Mouse (Mus musculus) ZHBTc4 (cell line): ENCODE results near the gene Xrcc6.

Experiments
- DNase-seq: peaks from one replicate; pipeline ENCODE4 v3.0.0-alpha.2; 2011; ENCODE audit warnings: low read depth, low spot score

Xrcc6 gene

GRCm38 (mm10) chr15:82022535-82023088 is 35.0 kb downstream of the Xrcc6 start:
- DNase-seq = no peak

DNA sequence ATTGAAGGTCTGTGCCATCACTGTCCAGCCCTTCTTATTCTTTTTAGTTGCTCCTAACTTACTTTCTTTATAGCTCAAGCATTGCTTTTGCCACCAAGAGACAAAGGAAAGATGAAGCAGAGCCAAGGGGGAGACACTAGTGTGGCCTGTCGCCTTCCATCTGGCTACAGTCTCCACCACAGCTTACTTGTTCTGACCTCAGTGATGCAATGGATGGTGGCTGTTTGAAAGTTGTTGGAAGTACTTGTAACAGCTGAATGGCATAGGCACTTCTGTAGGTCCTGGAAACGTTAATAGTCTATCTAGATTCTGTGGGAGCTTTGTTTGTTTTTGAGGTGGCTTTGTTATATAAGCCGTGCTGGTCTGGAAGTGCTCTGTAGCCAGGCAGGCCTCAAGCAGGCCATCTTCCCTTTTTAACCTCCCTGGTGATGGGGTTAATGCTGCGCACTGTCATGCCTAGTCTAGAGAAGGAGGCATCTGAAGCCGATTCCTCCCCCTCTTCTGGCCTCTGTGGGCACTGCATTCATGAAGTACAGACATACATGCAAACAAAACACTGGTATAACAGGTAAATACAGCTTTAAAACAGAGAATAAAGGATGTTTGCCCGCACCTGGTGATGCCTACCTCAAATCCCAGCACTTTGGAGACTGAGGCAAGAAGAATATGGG is 36.5 kb downstream of the Xrcc6 start:
- DNase-seq = no peak

DNA sequence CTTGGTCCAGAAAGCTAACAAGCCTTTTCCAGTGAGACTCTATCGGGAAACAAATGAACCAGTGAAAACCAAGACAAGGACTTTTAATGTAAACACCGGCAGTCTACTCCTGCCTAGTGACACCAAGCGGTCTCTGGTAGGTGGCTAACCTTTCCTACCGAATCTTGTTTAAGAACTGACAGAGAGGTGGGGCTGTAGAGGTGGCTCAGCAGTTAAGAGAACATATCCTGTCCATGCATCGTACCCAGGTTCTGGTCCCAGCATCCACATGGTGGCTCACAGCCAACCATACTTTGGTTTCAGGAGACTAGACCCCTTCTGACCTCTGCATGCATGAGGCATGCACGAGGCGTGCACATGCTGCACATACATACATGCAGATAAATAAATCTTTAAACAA is 39.6 kb downstream of the Xrcc6 start:
- no peak for DNase-seq

DNA sequence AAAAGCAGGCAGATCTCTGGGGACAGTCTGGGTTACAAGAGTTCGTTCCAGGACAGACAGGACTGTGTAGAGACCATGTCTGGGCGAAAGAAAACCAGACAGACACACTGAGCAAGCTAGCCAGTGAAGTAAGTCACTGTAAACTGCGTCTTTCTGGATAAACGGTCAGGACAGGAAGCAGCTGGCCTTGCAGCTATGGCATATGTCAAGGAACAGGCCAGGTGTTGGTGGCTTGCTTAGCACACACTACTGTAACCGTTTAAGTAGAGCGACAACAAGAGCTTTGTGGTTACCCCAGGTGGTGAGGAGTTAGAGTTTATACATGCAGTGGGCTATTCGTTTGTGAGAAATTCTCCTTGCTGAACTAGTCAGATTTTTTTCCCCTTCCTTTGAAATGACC is 40.1 kb downstream of the Xrcc6 start:
- no peak for DNase-seq

- DNase-seq = no peak
These were observed 44.8 kb downstream of the Xrcc6 start for GRCm38 (mm10) chr15:82032386-82032785.

DNA sequence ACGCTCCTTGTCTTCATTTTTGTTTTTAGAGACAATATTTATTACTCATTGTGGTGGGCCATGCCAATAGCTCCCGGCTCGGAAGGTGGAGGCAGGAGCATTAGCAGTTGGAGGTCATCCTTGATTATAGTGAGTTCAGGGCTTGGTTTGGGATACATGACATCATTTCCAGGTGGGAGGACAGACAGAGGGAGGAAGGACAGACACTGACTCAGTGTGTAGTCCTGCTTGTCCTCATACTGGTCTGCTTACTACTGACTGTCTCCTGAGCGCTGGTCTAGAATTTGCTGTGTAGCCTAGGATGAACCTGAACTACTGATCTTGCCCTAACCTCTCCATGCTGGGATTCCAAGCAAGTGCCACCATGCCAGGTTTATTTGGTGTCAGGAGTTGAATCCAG is 46.1 kb downstream of the Xrcc6 start, which contains the start of gene Desi1:
Desi1 (minus strand) TSS at position 101 of the 400 bp plus-strand sequence.
- no peak for DNase-seq

GRCm38 (mm10) chr15:82035904-82036689 is 48.5 kb downstream of the Xrcc6 start:
- peak; percentile 78 for DNase-seq

DNA sequence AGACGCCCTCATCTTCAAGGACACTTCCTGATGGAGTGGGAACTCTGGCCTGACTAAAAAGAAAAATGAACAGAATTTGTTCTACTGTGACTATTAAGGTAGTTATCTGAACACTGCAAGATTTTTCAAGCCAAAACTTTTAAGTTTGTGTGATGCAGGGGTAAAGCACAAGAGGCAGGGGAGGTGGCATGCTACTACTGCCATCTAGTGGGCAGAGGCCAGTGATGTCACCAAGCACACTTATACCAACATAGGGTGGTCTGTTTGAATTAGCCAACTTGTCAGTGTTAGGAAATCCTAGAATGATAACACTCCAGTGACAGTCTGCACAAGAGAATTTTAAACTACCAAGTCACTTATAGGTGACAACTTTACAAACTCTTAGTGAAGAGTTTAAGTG is 53.0 kb downstream of the Xrcc6 start:
- peak; percentile 77 for DNase-seq

- DNase-seq = peak; percentile 75
These were observed 56.6 kb downstream of the Xrcc6 start for GRCm38 (mm10) chr15:82044166-82044784.

DNA sequence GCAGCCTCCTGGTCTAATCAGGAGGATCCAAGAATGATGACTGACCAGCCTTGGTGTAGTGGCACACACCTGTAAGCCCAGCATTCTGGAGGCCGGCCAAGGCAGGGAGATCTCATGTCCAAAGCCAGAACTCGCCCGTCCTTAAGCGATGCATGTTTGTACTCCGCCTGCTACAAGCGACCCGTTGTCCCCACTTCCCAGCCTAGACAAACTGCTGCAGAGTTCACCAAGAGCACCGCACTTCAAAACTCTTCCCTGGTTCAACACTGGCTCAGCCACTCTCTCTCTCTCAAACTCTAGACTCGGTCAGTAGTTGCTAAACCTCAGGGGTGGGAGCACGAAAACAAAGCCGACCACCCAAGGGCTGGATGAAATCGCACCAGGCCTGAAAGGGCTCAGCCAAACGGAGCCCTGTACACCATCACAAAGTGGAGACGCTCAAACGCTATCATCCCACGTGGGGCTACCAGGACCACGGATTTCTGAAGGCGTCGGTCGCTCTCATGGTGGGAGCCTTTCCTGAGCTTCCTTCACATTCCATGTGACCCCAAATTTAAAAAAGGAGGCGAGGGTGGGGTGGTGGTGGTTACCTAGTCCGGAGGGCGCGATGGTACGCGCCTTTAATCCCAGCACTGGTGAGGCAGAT is 58.7 kb downstream of the Xrcc6 start:
- peak; percentile 42 for DNase-seq

- DNase-seq = peak; percentile 92
These were observed 59.6 kb downstream of the Xrcc6 start, which contains the start of gene Snu13 for GRCm38 (mm10) chr15:82047080-82047883. Gene Snu13 (minus strand): TSS chr15:82047598.

DNA sequence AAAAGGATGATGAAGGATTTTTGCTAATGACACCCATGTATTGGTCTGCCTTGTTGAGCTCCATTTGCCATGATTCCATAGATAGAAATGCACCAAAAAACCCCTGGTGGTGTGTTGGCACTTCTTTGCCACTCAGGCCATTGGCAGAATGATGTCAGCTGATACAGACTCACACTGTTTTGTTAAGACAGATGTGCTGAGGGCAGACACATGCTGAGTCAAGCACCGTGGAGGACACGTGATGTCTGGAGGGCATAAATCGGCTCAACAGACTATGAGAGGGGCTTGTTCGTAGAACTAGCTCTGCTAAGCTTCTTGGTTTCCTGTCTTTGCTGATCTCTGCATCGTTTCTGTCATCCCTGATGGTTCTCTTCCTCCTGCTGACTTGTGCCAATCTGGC is 64.9 kb downstream of the Xrcc6 start:
- DNase-seq = no peak

DNA sequence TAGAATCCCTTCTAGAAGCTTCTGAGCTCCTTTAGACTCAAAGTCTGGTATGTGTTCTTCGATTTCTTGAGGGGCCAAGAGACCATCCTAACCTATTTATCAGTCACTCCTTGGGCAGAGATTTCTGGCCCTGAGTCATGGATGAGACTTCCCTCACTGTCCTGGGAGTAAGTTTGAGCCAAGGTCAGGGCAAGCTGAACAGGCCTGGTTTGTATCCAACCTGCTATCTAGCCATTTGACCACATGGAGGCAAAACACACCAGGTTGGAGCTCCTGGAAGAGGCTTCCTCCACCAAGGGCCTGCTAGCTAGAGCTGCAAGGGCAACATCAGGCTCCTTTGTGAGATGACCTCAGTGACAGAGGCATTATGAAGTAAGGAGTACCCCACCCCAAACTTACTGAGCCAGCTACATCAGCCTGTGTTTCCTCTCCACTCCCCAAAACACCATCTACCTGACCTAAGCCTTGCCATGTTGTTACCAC is 71.1 kb downstream of the Xrcc6 start, which contains the start of gene 4930407I10Rik:
4930407I10Rik (plus strand) TSS at position 433 of the 483 bp plus-strand sequence.
- no peak for DNase-seq

DNA sequence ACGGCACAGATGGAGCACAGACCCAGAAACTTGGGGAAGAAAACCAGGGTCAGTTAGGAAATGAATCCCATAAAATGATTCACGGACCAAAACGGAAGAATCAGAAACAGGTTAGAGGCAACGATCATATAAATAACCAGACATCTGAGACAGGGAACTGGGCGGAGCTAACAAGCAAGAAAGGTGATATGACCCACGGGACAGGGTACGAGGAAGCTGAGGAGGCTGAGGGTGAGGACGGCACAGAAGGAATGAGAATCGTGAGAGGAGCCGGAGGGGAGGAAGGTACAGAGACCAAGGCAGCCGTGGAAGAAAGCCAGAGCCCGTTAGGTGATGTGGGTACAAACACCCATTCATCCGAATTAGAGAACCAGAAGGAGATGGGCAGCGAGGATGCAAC is 76.3 kb downstream of the Xrcc6 start:
- DNase-seq = no peak

GRCm38 (mm10) chr15:82065511-82065910 is 77.9 kb downstream of the Xrcc6 start:
- DNase-seq = peak; percentile 92

GRCm38 (mm10) chr15:82069898-82070297 is 82.3 kb downstream of the Xrcc6 start, which contains the start of gene Mei1:
Gene Mei1 (plus strand): TSS chr15:82069996.
- peak; percentile 79 for DNase-seq

DNA sequence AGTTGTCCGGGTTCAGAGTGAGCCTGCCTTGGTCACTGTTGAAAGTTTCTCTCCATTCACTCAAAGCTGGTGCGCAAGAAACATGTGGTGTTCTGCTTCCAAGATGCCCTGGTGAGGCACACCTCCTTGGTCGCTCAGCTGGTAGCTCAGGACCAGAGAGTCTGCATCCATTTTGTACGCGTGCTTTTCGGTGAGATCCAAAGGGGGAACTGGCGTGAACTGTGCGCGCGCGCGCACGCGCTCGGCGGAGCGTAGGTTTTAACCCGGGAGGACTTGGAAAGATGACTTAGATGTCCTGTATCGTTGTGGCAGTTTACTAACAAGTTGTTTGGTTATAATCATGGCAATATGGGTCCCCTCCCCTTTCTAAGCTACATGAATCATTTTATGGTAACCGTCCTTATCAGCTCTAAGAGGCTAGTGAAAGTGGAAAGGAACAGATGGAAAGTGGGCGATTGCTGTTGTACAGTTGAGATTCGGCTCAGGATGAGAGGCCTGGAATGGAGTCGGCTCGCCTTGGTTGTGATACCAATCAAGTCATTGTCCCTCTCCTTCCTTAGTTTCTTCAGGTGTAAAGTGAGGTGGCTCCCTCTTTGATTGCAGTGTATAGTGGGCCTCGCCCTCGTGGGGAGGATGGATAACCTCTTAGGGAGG is 84.3 kb downstream of the Xrcc6 start:
- DNase-seq = peak; percentile 77

GRCm38 (mm10) chr15:82073490-82073889 is 85.9 kb downstream of the Xrcc6 start:
- no peak for DNase-seq

- peak; percentile 76 for DNase-seq
These were observed 92.2 kb downstream of the Xrcc6 start for GRCm38 (mm10) chr15:82079883-82080282.

DNA sequence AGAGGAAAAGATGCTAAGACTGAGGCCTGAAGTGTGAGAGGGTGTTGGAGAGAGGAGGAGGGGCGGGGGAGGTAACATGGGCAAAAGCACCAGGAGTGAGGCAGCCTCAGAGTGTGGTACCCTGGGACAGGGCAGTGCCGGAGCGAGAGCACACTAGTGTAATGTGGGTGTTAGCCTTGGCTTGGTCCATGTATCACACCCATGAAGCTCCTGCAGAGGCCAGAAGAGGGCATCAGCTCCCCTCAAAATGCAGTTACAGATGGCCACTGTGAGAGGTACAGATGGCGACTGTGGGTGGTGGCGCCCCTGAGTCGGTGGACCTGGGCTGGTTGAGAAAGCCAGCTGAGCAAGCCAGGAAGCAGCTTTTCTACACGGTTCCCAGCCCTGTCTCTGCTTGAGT is 93.5 kb downstream of the Xrcc6 start:
- DNase-seq = no peak
